Mouse (Mus musculus): ENCODE data around the gene Myh6.

Myh6 gene

DNA sequence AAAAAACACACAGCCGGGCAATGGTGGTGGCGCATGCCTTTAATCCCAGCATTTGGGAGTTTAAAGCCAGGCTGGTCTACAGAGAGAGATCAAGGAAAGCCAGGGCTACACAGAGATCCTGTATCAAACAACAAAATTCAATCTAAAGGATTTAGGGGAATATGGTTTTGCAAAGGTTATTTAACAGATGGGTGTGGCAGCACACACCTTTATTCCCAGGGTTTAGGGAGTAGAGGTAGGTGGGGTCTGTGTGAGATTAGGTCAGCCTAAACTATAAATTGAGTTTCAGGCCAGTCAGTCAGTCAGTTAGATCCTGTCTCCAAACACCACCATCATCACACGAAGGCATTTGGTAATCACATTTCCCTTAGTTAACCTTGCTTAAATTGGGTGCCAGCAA lies 74.5 kb downstream of the Myh6 start, which contains the start of gene Pabpn1:
Gene Pabpn1 (plus strand): TSS at position 301 of the 400 bp plus-strand sequence.
- no peak for DNase-seq (ENCODE audit: low read depth, low spot score)

Data from ZHBTc4 (cell line).